Mouse (Mus musculus) spleen, adult 18-20 months (tissue): Measurements from ENCODE around the gene 9130213A22Rik.

Source experiments
- DNase-seq, 2 experiments: peaks; one replicate each; pipeline ENCODE4 v3.0.0; 2022; ENCODE audit warnings: mixed read lengths in 2 of 2

9130213A22Rik gene

DNA sequence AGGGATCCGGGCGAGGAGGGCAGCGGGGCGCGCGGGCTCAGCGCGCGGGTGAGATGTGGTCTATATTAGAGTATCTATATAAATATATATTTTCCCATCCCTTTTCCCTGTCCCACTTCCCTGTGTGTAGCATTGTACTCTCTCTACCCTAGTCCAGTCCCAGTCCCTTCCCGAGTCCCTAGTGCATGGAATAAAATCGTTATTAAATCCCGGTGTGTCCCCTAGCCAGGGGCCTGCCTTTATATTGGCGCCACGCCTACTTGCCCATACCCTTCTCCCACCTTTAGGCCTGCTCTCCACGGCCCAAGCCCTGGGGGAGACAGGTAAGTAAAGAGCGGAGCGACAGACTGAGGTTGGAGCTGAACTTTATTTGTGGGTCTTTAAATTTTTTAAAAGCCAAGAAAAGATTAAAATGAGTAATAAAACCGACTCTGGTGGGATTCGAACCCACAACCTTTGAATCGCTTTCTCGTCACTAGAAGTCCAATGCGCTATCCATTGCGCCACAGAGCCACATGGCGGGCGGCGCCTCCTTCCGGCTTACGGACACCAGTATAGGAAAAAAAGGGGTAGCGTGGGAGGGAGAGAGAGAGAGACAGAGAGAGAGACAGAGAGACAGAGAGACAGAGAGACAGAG is 785 bp upstream of the 9130213A22Rik start:
- peak; percentile 79 to 85 for DNase-seq

DNA sequence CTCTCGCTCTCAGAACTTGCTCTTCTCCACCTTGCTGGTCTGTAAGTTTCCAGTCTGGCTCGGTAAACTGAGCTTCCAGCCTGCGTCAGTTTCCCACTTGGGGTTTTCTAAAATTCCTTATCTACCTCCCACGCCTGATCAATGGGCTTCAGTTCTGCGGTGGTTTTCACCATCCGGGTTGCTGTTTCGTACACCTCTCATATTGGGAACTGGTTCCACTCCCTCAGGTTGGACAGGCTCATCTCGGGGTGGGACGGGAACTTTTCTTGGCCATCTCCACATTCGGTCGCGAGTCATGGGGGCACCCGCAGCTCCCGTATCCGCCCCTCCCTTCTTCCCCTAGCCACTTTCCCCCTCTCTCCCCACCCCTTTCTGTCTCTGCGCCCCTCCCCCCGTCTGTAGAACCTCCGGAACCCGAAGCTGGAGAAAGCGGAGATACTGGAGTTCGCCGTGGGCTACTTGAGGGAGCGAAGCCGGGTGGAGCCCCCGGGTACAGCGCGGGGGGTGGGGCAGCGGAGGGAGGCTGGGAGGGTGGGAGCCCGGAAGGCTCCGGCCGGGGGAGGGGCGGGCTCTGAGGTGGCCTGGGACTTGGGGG is 551 bp downstream of the 9130213A22Rik start:
- no peak for DNase-seq

DNA sequence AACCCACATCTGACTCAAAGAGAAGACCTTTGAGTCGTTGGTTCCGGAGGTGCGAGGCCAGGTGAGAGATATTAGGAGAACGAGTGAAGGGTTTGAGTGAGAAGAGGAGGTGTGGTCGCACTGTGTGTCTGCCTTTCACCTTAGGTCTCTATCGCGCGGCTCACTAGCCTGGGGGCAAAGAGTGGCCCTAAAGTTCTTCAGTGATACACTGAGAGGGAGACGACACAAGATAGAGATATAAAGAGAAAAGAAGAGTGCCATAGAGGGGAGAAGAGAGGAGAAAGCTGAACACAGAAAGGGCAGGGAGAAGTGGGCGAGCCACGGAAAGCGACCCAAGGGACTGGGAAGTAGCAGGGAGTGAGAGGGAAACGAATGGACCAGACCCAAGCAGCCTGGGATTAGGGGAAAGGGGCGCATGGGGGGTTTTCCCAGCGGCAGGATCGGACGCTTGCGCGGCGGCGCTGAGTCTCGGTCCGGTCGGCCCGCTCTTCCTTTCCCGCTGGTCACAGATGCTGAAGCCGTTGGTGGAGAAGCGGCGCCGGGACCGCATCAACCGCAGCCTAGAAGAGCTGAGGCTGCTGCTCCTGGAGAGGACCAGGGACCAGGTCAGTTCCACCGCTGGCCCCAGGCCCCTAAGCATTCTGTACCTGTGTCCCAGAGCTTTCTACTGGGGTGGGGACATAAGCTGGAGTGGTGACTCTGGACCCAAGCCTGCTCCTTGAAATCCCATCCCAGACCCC is 1.2 kb downstream of the 9130213A22Rik start:
- DNase-seq = peak in 1 of 2 experiments; percentile 32

DNA sequence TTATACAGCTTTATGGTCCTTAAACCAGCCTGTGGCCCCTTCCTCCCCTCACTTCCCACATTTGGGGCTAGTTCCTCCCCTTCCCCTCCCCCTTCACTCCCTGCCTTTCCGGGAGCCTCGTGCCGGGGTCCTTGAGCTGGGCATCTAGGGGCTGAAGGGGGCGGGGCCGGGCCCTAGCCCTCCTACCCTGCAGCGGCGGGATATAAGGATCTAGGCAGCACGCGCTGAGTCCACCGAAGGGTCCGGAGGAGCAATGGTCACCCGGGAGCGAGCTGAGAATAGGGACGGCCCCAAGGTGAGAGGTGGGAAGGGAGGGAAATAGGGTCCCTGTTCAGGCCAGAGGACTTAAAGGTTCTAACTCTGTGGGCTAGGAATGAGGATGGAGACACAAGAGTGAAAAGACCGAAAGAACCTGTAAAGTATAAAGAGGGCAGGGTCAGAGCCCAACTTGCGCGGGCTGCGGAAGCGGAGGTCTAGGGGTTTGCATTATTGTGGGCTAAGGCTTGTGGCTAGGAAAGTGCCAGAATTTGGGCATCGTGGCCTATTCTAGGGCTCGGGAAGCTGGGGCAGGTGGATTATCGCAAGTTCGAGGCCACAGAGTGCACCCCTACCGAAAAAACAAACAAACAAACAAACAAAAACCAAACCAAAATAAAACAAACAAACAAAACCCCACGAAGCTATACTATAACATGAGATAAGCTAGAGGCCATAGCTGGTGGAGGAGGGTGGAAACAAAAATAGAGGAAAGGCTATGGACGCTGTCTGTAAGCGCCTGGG is 2.0 kb downstream of the 9130213A22Rik start, which contains the start of gene Hes7:
TSS of gene Hes7 (plus strand) at position 184 of the 780 bp plus-strand sequence.
- no peak for DNase-seq

DNA sequence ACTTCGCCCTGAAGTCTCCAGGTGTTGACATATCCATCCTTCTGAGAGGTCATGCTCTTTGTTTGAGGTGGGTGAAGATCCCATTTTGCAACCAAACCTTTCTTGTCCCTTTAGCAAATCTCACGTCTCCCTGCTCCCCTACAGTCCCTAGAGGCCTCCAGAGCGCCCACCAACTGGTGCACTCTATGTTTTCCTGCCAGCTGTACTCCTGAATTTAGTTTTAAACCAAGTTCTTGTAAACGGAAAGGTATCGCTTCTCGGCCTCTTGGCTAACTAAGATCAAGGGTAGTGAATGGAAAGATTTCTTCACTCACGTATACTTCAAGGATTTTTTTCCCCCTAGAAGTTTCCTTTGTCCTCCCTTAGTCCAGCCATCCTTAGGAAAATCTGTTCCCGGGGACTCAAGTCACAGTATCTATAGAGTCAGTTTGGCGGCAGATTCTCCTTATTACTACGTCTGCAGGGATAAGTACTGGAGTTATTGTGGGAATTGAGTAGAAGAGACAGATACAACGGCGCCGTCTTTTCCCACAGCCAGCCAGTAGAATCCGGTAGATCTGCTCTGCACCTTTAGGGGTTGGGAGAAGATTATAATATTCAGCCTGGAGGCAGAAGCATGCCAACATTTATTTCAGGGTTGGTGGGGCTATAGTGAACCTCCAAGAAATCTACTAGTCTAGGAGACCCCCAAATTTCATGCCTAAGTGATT is 2.8 kb downstream of the 9130213A22Rik start:
- DNase-seq = no peak

DNA sequence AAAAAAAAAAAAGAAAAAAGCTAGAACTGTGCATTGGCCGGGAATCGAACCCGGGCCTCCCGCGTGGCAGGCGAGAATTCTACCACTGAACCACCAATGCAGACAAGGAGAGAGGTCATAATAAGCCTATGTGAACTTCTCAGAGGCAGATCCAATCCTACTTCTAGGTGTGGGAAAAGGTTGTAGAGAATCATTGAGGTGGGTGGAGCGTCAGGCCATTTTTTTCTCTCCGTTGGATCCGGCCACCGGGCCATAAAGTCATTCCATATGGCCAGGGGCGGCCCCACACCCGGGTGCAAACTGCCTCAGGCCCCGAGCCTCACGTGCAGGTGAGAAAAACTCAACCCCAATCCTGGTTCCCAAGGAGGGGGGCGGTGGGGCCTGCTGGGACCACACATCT is 3.6 kb downstream of the 9130213A22Rik start:
- DNase-seq = peak; percentile 60 to 86

DNA sequence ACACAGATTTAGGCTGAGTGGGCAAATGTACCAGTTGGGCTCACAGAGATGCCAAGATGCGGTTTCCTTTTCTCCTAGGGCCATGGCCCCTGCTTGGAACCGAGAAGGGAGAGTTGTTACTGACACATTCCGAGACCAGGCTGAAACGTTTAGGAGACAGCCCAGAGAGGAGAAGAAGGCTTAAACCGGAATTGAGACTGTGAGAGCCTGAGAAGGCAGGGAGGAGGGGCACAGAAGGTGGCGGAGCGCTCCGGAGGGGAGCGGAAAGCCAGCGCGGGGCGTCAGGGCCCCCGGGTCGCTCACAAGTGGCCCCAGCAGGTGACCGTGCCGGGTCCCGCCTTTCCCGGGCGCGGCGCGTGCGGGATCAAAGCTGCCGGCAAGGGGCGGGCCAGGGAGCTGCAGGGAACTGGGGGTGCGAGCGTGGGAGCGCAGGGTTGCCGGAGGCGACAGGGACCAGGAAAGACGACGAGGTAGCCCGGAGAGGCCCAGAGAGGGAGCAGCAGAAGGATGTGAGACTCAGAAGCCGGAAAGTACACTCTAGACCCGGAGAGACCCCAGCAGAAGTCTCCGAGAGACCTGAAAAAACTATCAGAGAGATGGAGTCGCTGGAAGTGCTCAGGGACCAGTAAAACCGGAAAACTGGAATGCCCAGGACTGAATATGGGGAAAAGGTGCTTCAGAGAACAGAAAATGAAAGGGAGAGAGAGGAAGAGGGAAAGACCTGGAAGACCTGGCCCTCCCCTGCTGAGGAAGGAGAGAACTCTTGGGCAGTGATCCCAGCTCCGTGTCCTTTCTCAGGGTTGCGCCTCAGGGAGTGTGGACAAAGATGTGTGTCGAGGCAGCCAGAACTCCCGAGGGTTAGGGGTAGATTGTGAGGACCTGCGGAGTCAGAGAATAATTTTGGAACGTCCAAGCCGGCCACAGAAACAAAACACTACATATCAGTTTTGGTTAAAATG is 4.4 kb downstream of the 9130213A22Rik start:
- peak; percentile 55 to 71 for DNase-seq

DNA sequence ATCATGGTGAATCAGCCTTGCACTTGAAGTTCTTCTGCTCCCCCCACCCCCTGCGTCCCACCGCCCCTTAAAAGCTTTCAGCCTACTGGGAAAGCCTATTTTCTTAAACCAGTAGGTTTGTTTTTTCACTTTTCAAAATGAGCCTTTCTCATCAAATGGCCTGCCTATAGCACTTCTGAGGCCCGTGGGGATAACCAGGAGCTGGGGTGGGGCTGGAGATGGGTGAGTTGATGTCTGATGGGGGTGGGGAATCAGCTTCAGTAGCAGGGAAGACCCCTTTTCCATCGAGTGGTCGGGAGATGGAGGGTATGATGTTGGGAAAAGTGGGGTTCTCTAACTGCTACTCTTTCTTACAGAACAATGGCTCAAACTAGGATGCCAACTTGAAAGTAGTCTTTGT is 5.5 kb downstream of the 9130213A22Rik start:
- DNase-seq = no peak

DNA sequence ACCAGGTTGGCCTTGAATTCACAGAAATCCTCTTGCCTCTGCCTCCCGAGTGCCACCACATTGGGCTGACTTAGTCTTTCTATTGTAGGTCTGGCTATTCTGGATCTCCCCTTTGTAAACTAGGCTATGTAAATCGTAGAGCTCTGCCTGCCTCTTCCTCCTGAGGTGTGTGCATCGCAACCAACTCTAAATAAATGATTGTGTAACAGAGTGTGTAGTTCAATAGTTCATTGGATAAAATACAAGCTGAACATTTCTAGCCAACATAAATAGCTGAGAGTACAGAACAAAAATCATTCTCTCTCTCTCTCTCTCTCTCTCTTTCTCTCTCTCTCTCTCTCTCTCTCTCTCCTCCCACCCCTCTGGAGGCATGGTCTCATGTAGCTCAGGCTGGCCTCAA is 7.8 kb downstream of the 9130213A22Rik start:
- no peak for DNase-seq

DNA sequence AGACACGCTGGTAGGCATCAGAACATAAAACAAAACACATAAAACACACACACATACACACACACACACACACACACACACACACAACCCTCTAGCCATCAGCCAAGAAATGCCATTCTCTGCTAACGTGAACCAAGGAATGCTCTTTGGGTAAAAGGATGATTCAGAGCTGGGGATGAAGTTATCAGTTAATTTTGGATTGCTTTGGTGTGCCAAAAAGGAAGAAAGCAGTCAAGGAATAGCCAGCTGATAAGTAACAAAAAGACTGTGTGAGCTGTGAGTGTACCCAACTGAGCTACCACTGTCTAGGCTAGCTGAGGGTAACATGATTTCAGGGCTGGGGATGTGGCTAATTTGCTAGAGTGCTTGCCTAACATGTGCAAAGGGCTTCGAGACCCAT is 8.4 kb downstream of the 9130213A22Rik start:
- DNase-seq = no peak

DNA sequence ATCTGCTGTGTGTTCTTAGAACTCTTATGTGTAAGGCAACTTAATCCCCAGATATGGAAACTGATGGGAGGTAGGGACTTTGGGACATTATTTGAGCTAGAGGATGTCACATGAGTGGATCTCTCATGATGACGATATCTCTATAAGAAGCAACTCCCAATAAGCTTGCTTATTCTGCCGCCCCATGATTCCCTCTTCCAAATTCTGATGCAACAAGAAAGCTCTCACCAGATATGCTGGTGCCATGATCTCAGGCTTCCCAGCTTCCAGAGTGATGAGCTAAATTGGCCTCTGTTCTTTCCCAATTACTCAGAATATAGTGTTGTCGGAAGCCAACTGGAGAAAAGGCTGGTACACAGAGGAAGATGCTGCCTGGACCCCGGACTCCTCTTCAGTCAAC is 10.5 kb downstream of the 9130213A22Rik start:
- no peak for DNase-seq

DNA sequence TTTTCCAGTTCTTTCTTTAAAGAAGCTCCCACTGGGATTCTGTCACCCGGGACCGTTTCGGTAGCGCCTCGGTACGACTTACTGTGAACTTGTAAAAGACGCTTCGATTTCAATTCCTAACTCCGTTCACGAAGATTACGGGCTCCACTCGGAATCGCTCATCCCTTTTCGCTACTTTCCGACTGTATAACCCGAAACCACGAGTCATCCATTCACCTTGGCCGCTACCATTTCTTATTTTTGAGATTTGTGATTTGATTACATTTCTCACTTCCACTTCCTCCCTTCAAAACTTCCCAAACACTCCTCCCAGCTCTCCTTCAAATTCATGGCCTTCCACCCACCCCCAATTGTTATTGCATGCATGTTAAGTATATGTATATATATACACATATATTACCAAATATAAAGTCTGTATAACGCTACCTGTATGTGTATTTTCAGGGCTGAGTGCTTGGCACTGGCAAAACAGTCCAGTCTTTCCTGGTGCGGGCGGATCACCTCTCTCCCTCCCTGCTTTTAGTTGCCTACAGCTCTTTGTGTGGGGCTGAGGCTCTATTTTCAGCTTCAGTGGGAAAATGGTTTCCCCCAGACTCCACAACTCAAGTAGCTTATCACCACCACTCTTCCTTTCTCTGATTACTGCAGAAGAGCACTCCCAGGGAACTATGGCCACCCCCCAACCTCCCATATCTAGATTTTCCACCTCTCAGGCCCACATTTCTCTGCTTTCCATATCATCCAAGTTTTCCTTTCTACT is 11.2 kb downstream of the 9130213A22Rik start:
- DNase-seq = no peak

DNA sequence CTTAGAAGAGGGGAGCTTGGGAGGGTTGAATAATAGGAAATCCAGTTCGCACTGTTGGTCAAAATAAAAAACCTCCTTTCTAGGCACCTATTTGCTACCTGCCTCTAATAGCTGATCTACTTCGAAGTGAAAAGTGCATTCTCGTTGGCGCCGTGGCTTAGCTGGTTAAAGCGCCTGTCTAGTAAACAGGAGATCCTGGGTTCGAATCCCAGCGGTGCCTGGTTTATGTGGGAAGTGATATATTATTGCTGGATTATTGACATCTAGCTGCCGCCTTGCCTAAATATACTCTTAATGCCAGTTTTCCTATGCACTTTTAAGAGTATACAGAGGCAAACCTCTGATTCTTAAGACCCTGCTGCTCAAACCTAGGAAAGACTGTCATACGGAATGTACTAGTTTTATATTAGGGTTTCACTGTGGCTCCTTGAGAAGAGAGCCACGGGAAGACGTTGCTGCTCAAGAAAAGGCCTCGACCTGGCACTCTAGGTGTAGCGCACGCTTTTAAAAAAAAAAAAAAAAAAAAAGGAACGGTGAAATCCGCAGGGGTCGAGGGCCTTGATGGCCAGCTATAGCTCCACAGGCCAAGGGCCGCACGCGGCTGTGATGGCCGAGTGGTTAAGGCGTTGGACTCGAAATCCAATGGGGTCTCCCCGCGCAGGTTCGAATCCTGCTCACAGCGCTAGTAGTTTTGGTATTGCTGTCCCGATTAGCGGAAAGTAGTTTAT is 11.9 kb downstream of the 9130213A22Rik start:
- peak; percentile 81 to 92 for DNase-seq

DNA sequence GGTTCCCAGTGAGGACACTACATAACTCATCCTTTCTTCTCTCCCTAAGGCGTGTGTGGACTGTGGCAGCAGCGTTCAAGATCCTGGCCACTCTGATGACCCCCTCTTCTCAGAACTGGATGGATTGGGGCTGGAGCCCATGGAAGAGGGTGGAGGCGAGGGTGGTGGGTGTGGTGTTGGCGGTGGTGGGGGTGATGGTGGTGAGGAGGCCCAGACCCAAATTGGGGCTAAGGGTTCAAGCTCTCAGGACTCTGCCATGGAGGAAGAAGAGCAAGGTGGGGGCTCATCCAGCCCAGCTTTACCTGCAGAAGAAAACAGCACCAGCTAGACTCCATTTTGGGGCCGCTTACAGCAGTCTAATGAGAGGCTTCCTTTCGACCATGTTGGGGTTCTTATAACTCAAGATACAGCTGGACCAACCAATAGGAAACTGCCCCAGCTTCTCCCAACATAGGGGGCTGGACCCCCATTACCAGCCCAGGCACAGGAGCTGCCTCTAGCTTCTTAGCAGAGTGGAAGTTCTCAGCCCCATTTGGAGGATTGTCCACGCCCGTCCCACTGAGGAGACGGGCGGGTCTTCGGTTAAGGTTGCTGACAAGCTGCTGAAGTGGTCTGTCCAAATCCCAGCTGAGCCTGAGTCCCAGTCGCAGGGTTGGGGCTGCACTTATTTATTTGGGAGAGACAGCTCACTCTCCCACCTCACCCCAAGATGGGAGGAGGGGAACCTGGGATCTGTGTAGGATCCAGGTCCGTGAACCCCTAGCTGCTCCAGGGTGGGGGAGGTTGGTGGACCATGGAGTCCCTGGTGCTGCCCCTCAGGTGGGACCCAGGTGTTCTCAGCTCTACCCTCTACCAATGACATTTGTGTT is 13.1 kb downstream of the 9130213A22Rik start:
- no peak for DNase-seq

DNA sequence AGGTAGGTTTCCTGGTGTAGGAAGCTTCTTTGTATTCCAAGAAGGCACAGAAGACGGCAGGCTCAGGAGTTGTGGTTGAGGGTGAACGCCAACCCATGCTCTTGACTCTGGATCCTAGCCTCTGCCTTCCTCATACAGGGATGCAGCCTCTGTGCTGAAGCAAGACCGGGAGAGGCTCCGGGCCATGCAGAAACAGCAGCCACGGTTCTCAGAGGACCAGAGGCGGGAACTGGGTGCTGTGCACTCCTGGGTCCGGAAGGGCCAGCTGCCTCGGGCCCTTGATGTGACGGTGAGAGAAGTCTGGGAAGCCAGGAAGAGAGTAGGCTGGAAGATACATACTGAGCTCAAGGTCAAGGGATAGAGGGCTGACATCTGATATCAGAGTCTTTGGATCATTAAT is 14.2 kb downstream of the 9130213A22Rik start:
- DNase-seq = no peak

DNA sequence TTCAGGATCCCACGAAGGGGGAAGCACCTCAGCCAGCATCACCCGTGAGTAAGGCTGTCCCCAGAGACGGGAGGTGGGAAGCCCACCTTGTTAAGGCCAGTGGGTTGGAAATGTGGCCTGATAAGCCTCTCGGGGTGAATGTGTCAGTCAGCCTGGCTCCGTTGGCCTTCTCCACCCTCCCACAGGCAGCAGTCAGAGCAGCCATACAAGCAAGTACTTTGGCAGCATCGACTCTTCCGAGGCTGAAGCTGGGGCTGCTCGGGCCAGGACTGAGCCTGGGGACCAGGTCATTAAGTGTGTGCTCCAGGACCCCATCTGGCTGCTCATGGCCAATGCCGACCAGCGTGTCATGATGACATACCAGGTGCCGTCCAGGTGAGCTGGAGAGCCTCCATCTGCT is 14.7 kb downstream of the 9130213A22Rik start:
- DNase-seq = no peak

DNA sequence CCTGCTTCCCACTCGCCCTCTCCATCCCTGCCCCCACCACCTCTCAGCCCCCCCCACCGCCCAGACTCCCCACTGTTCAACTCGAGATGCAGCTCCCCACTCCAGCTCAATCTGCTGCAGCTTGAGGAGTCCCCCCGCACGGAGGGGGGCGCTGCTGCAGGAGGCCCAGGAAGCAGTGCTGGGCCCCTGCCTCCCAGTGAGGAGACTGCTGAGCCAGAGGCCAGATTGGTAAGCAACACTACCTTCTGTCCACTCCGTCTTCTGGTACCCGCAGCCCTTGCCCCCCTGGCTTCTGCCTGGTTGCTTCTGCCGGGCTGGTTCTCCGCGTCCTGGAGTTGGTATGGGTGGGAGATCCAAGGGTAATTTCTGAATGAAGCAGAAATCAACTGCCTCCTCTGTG is 15.5 kb downstream of the 9130213A22Rik start:
- no peak for DNase-seq

DNA sequence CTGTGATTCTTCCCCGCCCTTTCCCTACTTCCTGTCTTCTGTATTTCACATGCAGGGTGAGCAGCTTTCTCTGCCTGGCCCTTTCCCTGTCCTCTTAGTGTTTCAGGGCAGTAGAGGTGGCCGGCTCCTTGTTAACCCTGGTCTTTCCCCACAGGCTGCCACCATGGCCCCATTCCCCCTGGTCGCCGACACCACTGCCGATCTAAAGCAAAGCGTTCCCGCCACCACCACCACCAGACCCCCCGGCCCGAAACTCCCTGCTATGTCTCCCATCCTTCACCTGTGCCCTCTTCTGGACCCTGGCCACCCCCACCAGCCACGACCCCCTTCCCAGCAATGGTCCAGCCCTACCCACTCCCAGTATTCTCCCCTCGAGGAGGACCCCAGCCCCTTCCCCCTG is 16.1 kb downstream of the 9130213A22Rik start:
- DNase-seq = no peak

DNA sequence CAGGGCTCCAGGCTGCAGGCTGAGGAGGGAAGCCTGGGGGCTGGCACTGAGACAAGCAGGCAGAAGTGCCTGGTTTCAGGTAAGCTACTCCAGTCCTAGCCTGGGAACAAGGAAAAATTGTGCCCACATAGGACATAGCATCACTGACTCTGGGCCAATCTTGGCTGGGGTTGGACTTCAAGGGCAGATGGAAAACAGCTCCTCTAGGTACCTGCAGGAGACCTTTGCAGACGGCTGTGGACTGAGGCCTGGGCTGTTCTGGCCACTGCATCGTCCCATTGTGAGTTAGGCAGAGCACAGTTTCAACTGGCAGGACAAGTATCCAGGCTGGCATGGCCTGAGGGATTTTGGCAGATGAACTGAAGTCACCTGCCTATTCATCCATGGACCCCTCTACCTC is 16.6 kb downstream of the 9130213A22Rik start:
- DNase-seq = no peak
